ENCODE assay signal across 7 mouse cellular contexts in the genomic region with DNA sequence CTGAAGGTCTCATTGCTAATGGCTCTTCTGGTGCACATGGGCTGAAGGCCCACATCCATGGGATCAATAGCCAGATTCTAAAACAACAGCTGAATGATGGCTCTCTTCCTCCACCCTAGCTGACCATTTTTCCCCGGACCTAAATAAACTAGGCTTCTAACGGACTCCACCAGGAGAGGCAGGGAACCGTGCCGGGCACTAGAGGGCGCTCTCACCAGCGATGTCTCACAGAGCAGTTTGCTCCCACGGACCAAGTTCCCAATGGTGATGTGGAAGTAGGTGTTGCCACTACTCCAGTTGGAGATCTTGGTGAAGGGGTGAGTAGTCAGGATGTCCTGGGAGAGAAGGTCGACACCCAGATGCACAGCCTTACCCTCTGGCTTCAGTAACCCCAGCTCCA.
DNase-seq lines count a peak whose midpoint lies in the region; ATAC-seq and TF ChIP-seq lines count a peak whose summit lies in the region.

No protein-coding gene starts in this region.

- H3K27ac ChIP-seq in liver, embryonic 12.5 days = no peak overlapping the region
- H3K27ac ChIP-seq in kidney, adult 2 months (ENCODE audit: insufficient read depth, low read depth, low read length) = no peak overlapping the region
- no peak overlapping the region for H3K27ac ChIP-seq in lung, embryonic 14.5 days (ENCODE audit: low read depth)
- H3K27ac ChIP-seq in testis, adult 2 months (ENCODE audit: control insufficient read depth, insufficient read depth, low read depth, low read length) = no peak overlapping the region

- no peak overlapping the region for H3K9ac ChIP-seq in liver, embryonic 12.5 days
- H3K9ac ChIP-seq in lung, embryonic 14.5 days = no peak overlapping the region

- H3K9me3 ChIP-seq in liver, embryonic 12.5 days (replicated peaks) = no peaks in the 10 kb centered on the region
- H3K9me3 ChIP-seq in lung, embryonic 14.5 days (ENCODE audit: low read depth, low read length) = no peaks in the 10 kb centered on the region

- WGBS in liver, embryonic 12.5 days (ENCODE audit: insufficient replicate concordance) = 19% methylated on average over 8 of the region's 8 CpGs
- WGBS in kidney, adult 2 months = 17% methylated on average over 8 of the region's 8 CpGs
- 19% methylated on average over 8 of the region's 8 CpGs for WGBS in lung, embryonic 14.5 days

- no peaks in the 10 kb centered on the region for H3K27me3 ChIP-seq in liver, embryonic 12.5 days (replicated peaks)
- H3K27me3 ChIP-seq in kidney, adult 2 months (replicated peaks; ENCODE audit: control insufficient read depth, insufficient read depth, low read length) = no peaks in the 10 kb centered on the region
- H3K27me3 ChIP-seq in lung, embryonic 14.5 days (ENCODE audit: insufficient read depth, low read length) = no peaks in the 10 kb centered on the region
- no peaks in the 10 kb centered on the region for H3K27me3 ChIP-seq in testis, adult 2 months (ENCODE audit: control insufficient read depth, insufficient read depth, low read length)

- H3K4me3 ChIP-seq in liver, embryonic 12.5 days = no peak overlapping the region
- no peak overlapping the region for H3K4me3 ChIP-seq in kidney, adult 2 months (ENCODE audit: insufficient read depth, low read depth, low read length)
- no peak overlapping the region for H3K4me3 ChIP-seq in lung, embryonic 14.5 days (ENCODE audit: low read depth, low read length)
- no peak overlapping the region for H3K4me3 ChIP-seq in testis, adult 2 months (ENCODE audit: control insufficient read depth, low read depth, low read length)

- peak; percentile 67 for DNase-seq in liver
- peak; percentile 81 for DNase-seq in adrenal gland, postnatal 10 days
- DNase-seq in cerebellum, postnatal 10 days = peak; percentile 75 to 78
- DNase-seq in kidney, adult 2 months = peak; percentile 52
- peak; percentile 75 for DNase-seq in lung, embryonic 14.5 days

- TF ChIP-seq POLR2A in kidney, adult 2 months (IDR thresholded peaks at IDR 0.05; ENCODE audit: low read depth, low read length) = no peak
- TF ChIP-seq POLR2A in testis, adult 2 months (IDR thresholded peaks at IDR 0.05; ENCODE audit: control insufficient read depth, low read depth, low read length) = no peak

- no peaks in the 10 kb centered on the region for H3K4me1 ChIP-seq in liver, embryonic 12.5 days
- no peaks in the 10 kb centered on the region for H3K4me1 ChIP-seq in kidney, adult 2 months (ENCODE audit: control insufficient read depth, insufficient read depth, low read length)
- H3K4me1 ChIP-seq in lung, embryonic 14.5 days (ENCODE audit: insufficient read depth) = 0 out of 2 replicates have a peak, but pooled peaks cover 6% of the 10 kb centered on the region
- no peaks in the 10 kb centered on the region for H3K4me1 ChIP-seq in testis, adult 2 months (ENCODE audit: control insufficient read depth, insufficient read depth, low read length)

- peaks cover 30% of the 10 kb centered on the region; the same call in 1 of the 2 replicates for H3K36me3 ChIP-seq in liver, embryonic 12.5 days
- no peaks in the 10 kb centered on the region for H3K36me3 ChIP-seq in kidney, adult 2 months (ENCODE audit: control insufficient read depth, insufficient read depth, low read length)
- 0 out of 2 replicates have a peak, but pooled peaks cover 6% of the 10 kb centered on the region for H3K36me3 ChIP-seq in lung, embryonic 14.5 days (ENCODE audit: insufficient read depth)
- H3K36me3 ChIP-seq in testis, adult 2 months (ENCODE audit: control insufficient read depth, insufficient read depth, low read length) = no peaks in the 10 kb centered on the region

- no peak for ATAC-seq in liver, embryonic 12.5 days
- ATAC-seq in lung, embryonic 14.5 days (ENCODE audit: insufficient read depth) = no peak

- H3K4me2 ChIP-seq in liver, embryonic 12.5 days = no peak overlapping the region
- no peak overlapping the region for H3K4me2 ChIP-seq in lung, embryonic 14.5 days

- peak; percentile 79 for TF ChIP-seq CTCF in kidney, adult 2 months (conservative IDR thresholded peaks at IDR 0.05; ENCODE audit: insufficient read depth, insufficient read length, low read depth, low read length)
- peak; percentile 72 for TF ChIP-seq CTCF in lung, embryonic 14.5 days (IDR thresholded peaks at IDR 0.05; ENCODE audit: low read depth)
- TF ChIP-seq CTCF in testis, adult 2 months (IDR thresholded peaks at IDR 0.05; ENCODE audit: control insufficient read depth, insufficient read depth, insufficient replicate concordance, low read depth, low read length) = peak; percentile 77; the same call in 1 of the 2 replicates
